15 mouse cellular contexts compared by ENCODE assay signal in the genomic region with DNA sequence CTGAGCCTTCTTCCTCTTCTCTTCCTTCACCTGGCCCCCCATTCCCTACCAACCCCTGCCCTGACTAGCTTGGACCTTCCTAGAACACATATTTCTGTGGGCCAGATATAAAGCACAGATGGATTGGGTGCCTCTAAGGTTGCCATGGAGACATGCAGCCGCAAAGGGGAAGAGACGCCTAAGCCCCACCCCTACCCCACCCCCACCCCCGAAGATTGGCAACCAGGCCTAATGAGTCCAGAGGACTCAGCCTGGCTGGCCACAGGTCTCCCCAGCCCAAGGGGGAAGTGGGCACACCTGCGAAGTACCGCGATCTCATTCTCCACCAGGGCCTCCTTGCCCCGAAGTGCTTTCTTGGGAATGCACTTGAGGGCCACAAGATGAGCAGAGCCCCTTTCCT. TPM values are rescaled to one million over a fixed set of nuclear protein-coding genes. Genes with fewer than 3 reads are reported as not detected.
DNase-seq lines count a peak whose midpoint lies in the region; ATAC-seq lines count a peak whose summit lies in the region.
"Had no signal": no experiment of that assay in that cellular context is flagged by ENCODE, and none has a peak within 500 bp of the region (broad histone marks: within the 10 kb centered on the region; RNA-seq: fewer than 3 reads in every experiment).

No protein-coding gene starts in this region.

- no peak overlapping the region for H3K4me3 ChIP-seq in heart, embryonic 10.5 days
- H3K4me3 ChIP-seq in hindbrain, embryonic 15.5 days = peak overlapping the region; percentile 52
- peak overlapping the region; percentile 50 for H3K4me3 ChIP-seq in neural tube, embryonic 13.5 days
- H3K4me3 ChIP-seq: liver, embryonic 13.5 days had no signal

- H3K4me1 ChIP-seq in heart, embryonic 10.5 days = no peaks in the 10 kb centered on the region
- H3K4me1 ChIP-seq in hindbrain, embryonic 15.5 days (replicated peaks) = peaks cover 15% of the 10 kb centered on the region
- peaks cover 14% of the 10 kb centered on the region; the same call in 1 of the 2 replicates for H3K4me1 ChIP-seq in neural tube, embryonic 13.5 days (replicated peaks)
- H3K4me1 ChIP-seq: kidney, embryonic 15.5 days; liver, embryonic 13.5 days had no signal

- peaks cover 50% of the 10 kb centered on the region; the same call in 1 of the 2 replicates for H3K27me3 ChIP-seq in heart, embryonic 10.5 days (ENCODE audit: insufficient read depth, poor library complexity, severe bottlenecking)
- no peaks in the 10 kb centered on the region for H3K27me3 ChIP-seq in hindbrain, embryonic 15.5 days
- H3K27me3 ChIP-seq in neural tube, embryonic 13.5 days = no peaks in the 10 kb centered on the region

- no peak overlapping the region for H3K27ac ChIP-seq in heart, embryonic 10.5 days
- H3K27ac ChIP-seq in hindbrain, embryonic 15.5 days (replicated peaks) = no peak overlapping the region
- H3K27ac ChIP-seq in neural tube, embryonic 13.5 days (replicated peaks) = no peak overlapping the region
- H3K27ac ChIP-seq: kidney, embryonic 15.5 days; liver, embryonic 13.5 days had no signal

- no peaks in the 10 kb centered on the region for H3K9me3 ChIP-seq in heart, embryonic 10.5 days
- H3K9me3 ChIP-seq in hindbrain, embryonic 15.5 days = no peaks in the 10 kb centered on the region
- no peaks in the 10 kb centered on the region for H3K9me3 ChIP-seq in neural tube, embryonic 13.5 days
- H3K9me3 ChIP-seq: kidney, embryonic 15.5 days; liver, embryonic 13.5 days had no signal

- no peaks in the 10 kb centered on the region for H3K36me3 ChIP-seq in heart, embryonic 10.5 days
- H3K36me3 ChIP-seq in hindbrain, embryonic 15.5 days = no peaks in the 10 kb centered on the region
- H3K36me3 ChIP-seq in neural tube, embryonic 13.5 days = no peaks in the 10 kb centered on the region
- H3K36me3 ChIP-seq: kidney, embryonic 15.5 days; liver, embryonic 13.5 days had no signal

- peak; percentile 22; the same call in 1 of the 2 replicates for ATAC-seq in common myeloid progenitor, adult 5-6 weeks (replicated peaks; ENCODE audit: low read depth, poor library complexity, severe bottlenecking)
- no peak for ATAC-seq in hindbrain, embryonic 15.5 days (ENCODE audit: low FRiP score, low read depth)
- ATAC-seq in neural tube, embryonic 13.5 days (ENCODE audit: low read depth) = no peak
- ATAC-seq: inflammation-experienced regulatory T-cells, adult 6 months had no signal

- H3K9ac ChIP-seq in hindbrain, embryonic 15.5 days = no peak overlapping the region
- 0 out of 2 replicates have a peak overlapping the region, but pooled peaks have one; percentile 73 for H3K9ac ChIP-seq in neural tube, embryonic 13.5 days
- H3K9ac ChIP-seq: kidney, embryonic 15.5 days; liver, embryonic 13.5 days had no signal

- WGBS in heart, embryonic 10.5 days = 46% methylated on average over 7 of the region's 7 CpGs
- WGBS in hindbrain, embryonic 15.5 days = 41% methylated on average over 7 of the region's 7 CpGs
- WGBS in neural tube, embryonic 13.5 days = 47% methylated on average over 7 of the region's 7 CpGs

- H3K4me2 ChIP-seq in hindbrain, embryonic 15.5 days = peak overlapping the region; percentile 60
- H3K4me2 ChIP-seq in neural tube, embryonic 13.5 days = peak overlapping the region; percentile 63
- H3K4me2 ChIP-seq: liver, embryonic 13.5 days had no signal

- DNase-seq in heart, adult 11 months = peak; percentile 76
- DNase-seq in heart, embryonic 10.5 days (ENCODE audit: low spot score) = no peak
- no peak for DNase-seq in testis, postnatal 10 days (ENCODE audit: low spot score)
- no peak for DNase-seq in thymus, postnatal 14 days
- DNase-seq: adrenal gland, adult 8-10 months; B cell, adult 2 months; cerebellum, adult 9-11 months; liver, embryonic 13.5 days; lung, postnatal 14 days; thymus, postnatal 25 days had no signal

RNA-seq across cellular contexts. Expression of a gene that starts 1.5 kb away (rescaled TPM):
- polyA plus RNA-seq in heart, embryonic 10.5 days (2016; fragmentation: Nextera tagmentation; extraction: Ambion mirVana) = 7.3 and 8.0 TPM in 2 replicates
- total RNA-seq in common myeloid progenitor, adult 5-6 weeks (2017) = 0.18 and 2.0 TPM in 2 replicates
- 162 and 175 TPM in 2 replicates for polyA plus RNA-seq in hindbrain, embryonic 15.5 days (2015; fragmentation: Nextera tagmentation; extraction: Ambion mirVana)
- polyA plus RNA-seq in neural tube, embryonic 13.5 days (2015; fragmentation: Nextera tagmentation; extraction: Ambion mirVana) = 86.2 and 94.4 TPM in 2 replicates

RNA-seq across cellular contexts. Expression of a gene that starts 14.6 kb away (rescaled TPM):
- polyA plus RNA-seq in heart, embryonic 10.5 days (2016; fragmentation: Nextera tagmentation; extraction: Ambion mirVana) = 5.8 and 6.2 TPM in 2 replicates
- 0.15 and 0.50 TPM in 2 replicates for total RNA-seq in common myeloid progenitor, adult 5-6 weeks (2017)
- 6.7 and 7.0 TPM in 2 replicates for polyA plus RNA-seq in hindbrain, embryonic 15.5 days (2015; fragmentation: Nextera tagmentation; extraction: Ambion mirVana)
- 7.7 and 7.8 TPM in 2 replicates for polyA plus RNA-seq in neural tube, embryonic 13.5 days (2015; fragmentation: Nextera tagmentation; extraction: Ambion mirVana)

RNA-seq across cellular contexts. Expression of a gene that starts 19.2 kb away (rescaled TPM):
- polyA plus RNA-seq in heart, embryonic 10.5 days (2016; fragmentation: Nextera tagmentation; extraction: Ambion mirVana) = 26.1 and 65.3 TPM in 2 replicates
- total RNA-seq in common myeloid progenitor, adult 5-6 weeks (2017) = 0.78 and 1.0 TPM in 2 replicates
- 0.82 and 1.0 TPM in 2 replicates for polyA plus RNA-seq in hindbrain, embryonic 15.5 days (2015; fragmentation: Nextera tagmentation; extraction: Ambion mirVana)
- 1.1 and 1.6 TPM in 2 replicates for polyA plus RNA-seq in neural tube, embryonic 13.5 days (2015; fragmentation: Nextera tagmentation; extraction: Ambion mirVana)

RNA-seq across cellular contexts. Expression of a gene that starts 57.6 kb away (rescaled TPM):
- polyA plus RNA-seq in heart, embryonic 10.5 days (2016; fragmentation: Nextera tagmentation; extraction: Ambion mirVana) = 178 and 211 TPM in 2 replicates
- total RNA-seq in common myeloid progenitor, adult 5-6 weeks (2017) = 169 and 218 TPM in 2 replicates
- 134 and 137 TPM in 2 replicates for polyA plus RNA-seq in hindbrain, embryonic 15.5 days (2015; fragmentation: Nextera tagmentation; extraction: Ambion mirVana)
- 147 and 150 TPM in 2 replicates for polyA plus RNA-seq in neural tube, embryonic 13.5 days (2015; fragmentation: Nextera tagmentation; extraction: Ambion mirVana)

RNA-seq across cellular contexts. Expression of a gene that starts 58.0 kb away (rescaled TPM):
- polyA plus RNA-seq in heart, embryonic 10.5 days (2016; fragmentation: Nextera tagmentation; extraction: Ambion mirVana) = 9.8 and 11.7 TPM in 2 replicates
- 12.0 and 16.9 TPM in 2 replicates for total RNA-seq in common myeloid progenitor, adult 5-6 weeks (2017)
- 12.9 and 13.9 TPM in 2 replicates for polyA plus RNA-seq in hindbrain, embryonic 15.5 days (2015; fragmentation: Nextera tagmentation; extraction: Ambion mirVana)
- polyA plus RNA-seq in neural tube, embryonic 13.5 days (2015; fragmentation: Nextera tagmentation; extraction: Ambion mirVana) = 10.3 and 11.1 TPM in 2 replicates

Comparison
In these comparisons a context has a peak if more than half of its experiments do, and no peak if none do; other contexts are left out.
1. RNA of a gene that starts 19.2 kb away (polyA plus RNA-seq): 26.1 to 65.3 TPM in heart, embryonic 10.5 days; 1.1 to 1.6 TPM in neural tube, embryonic 13.5 days and 0.82 to 1.0 TPM in hindbrain, embryonic 15.5 days; every median in the first group is over 10 times any median in the second.